Mouse (Mus musculus): ENCODE data around the gene Wdr1.
"Not testable (repeated sequence)": the region's sequence is repeated elsewhere in the genome, so short reads cannot be mapped to it uniquely, and the experiment has no call there.

Wdr1 gene

DNA sequence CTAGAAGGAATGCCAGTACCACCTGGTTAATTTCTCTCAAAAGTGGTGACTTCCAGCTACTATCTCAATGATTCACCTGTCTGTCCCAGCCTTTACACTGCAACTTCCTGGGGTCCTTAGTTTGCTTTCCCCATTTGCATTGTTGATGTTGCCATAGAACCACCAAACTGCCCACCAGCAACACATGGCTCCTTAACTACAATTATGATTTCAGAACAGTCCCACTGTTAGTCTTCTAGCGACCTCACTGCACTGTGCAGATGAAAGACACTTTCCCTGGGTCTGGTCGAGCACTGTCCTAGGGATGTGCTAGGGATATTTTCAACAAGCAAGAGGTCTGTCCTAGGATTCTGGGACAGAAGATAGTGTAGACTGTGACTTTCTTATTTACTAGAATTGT is at the start of gene Wdr1:
TSS of gene Wdr1 (minus strand) at position 101 of the 400 bp plus-strand sequence.
- no peak for DNase-seq (ENCODE audit: extremely low spot score, low read depth, low spot score)

DNA sequence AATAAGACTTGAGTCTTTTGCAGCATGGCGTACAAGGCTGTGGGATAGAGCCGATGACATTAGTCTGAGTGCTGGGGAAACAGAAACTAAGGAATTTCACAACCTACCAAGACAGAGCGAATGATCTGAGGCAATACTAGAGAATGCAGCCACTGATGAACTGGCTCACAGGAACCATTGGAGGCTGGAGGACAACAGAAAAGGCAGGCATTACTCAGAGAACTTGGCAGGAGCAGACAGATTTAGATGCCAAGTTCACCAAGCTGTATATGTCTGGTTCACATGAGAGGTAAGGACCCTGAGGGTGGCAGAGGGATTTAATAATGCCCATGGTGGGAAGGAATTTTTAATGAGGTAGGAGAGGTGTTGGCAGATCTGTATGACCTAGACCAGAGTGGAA is 48.1 kb upstream of the Wdr1 start:
- no peak for DNase-seq (ENCODE audit: extremely low spot score, low read depth, low spot score)

DNA sequence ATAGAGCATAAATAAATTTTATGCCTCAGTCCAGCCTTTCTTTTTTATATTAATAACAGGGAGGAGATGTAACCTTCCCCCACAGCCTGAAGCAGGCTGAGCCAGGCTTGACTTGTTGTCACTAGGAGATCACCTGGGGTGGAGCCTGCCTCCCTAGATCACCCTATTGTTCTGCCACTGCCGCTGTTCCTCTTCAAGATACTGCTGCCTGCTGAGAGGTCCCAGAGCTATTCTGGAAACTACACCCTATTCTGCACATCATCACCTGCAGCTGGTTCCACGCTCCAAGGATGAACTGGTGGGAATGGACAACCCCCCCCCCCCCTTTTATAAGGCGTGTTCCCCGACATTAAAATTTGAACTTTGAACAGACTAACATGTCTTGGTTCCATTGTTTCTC is 45.2 kb upstream of the Wdr1 start:
- DNase-seq (ENCODE audit: extremely low spot score, low read depth, low spot score), result not testable (repeated sequence)

DNA sequence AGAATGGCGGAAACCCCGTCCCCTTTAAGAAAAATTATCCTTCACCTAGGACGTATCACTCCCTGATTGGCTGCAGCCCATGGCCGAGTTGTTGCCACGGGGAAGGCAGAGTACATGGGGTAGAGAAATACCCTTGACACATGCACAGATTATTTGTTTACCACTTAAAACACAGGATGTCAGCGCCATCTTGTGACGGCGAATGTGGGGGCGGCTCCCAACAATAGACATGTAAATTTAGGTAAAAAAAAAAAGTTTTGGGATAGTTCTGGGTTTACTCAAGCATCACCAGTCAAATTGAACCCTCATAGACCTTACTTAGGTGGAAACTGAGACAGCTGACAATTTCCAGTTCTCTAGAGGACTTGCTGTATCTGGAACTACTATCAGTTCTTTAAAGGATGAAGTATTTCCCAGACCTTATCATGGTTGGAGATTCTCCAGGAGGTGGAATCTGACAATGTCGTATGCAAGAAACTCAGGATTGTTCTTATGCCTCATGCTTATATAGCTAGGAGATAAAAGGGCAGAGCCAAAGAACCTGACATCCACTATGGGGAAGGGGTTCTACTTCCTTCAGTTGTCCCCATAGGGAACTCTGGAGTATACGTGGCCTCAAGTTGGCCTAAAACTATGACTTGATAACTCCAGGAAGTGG is 35.8 kb upstream of the Wdr1 start:
- DNase-seq (ENCODE audit: extremely low spot score, low read depth, low spot score), result no peak

GRCm38 (mm10) chr5:38588924-38589323 is 25.9 kb upstream of the Wdr1 start:
- DNase-seq (ENCODE audit: extremely low spot score, low read depth, low spot score), result no peak

GRCm38 (mm10) chr5:38585450-38585849 is 22.4 kb upstream of the Wdr1 start:
- DNase-seq (ENCODE audit: extremely low spot score, low read depth, low spot score), result no peak

DNA sequence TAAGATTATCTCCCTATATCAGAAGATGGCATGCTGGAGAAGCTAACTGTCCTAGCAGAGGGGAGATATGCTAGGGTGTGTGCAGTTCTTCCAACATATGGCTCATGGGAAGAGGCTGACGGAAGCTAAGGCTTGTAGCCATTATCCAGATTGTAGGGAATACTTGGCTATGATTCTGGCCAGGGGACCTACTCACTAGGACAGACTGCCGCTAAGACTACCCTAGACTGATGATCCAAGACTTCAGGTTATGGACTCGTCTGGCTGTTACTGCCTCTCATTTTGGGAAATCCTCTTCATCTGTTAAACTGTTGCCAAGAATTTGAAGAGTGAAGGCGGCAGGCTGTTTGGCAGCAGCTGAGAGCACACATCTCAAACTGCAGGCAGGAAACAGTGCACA is 20.0 kb upstream of the Wdr1 start:
- DNase-seq (ENCODE audit: extremely low spot score, low read depth, low spot score), result no peak

GRCm38 (mm10) chr5:38580703-38581102 is 17.7 kb upstream of the Wdr1 start:
- DNase-seq (ENCODE audit: extremely low spot score, low read depth, low spot score), result no peak

DNA sequence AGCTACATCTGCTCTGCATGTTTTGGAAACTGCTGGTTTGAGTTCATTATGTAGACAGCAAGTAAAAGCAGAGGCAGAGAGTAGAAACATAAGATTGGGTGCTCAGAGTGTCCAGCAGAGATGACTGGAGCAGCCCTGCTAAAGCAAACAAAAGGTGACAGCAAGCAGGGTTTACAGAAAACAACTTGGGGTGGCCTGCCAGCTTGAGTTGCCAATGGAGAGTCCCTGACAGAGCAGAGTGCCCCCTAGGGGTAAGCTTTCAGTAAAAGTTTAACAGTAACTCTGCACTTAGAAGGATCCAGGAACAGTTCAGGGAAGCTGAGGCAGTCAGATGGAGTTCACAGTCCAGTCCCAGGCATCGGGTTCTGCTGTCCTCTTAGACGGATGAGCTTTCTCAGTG is 7.9 kb upstream of the Wdr1 start:
- DNase-seq (ENCODE audit: extremely low spot score, low read depth, low spot score), result no peak

- no peak for DNase-seq (ENCODE audit: extremely low spot score, low read depth, low spot score)
Measured at GRCm38 (mm10) chr5:38568652-38569051, 5.6 kb upstream of the Wdr1 start.

- no peak for DNase-seq (ENCODE audit: extremely low spot score, low read depth, low spot score)
Measured at GRCm38 (mm10) chr5:38564831-38565230, 1.8 kb upstream of the Wdr1 start.

GRCm38 (mm10) chr5:38561426-38562024 is 1.5 kb downstream of the Wdr1 start:
- peak; percentile 70 for DNase-seq (ENCODE audit: extremely low spot score, low read depth, low spot score)

GRCm38 (mm10) chr5:38560586-38561425 is 2.2 kb downstream of the Wdr1 start:
- no peak for DNase-seq (ENCODE audit: extremely low spot score, low read depth, low spot score)

DNA sequence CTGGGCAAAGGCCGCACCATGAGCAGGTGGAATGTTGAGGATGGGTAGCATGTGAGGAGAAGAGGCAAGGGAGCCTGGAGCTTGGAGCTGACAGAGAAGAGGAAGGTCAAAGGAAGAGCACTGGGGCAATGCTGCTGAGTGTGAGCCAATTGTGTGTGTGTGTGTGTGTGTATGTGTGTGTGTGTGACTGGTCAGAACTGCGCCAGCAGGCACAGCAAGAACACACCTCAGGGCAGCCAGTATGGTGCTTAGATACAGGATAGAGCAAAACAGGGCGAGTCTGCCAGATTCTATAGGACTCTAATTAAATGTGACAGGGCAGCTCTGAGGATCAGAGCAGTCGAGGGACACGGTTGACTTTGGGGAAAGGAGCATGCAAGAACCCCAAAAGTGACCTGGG is 4.2 kb downstream of the Wdr1 start:
- DNase-seq (ENCODE audit: extremely low spot score, low read depth, low spot score), result no peak

DNA sequence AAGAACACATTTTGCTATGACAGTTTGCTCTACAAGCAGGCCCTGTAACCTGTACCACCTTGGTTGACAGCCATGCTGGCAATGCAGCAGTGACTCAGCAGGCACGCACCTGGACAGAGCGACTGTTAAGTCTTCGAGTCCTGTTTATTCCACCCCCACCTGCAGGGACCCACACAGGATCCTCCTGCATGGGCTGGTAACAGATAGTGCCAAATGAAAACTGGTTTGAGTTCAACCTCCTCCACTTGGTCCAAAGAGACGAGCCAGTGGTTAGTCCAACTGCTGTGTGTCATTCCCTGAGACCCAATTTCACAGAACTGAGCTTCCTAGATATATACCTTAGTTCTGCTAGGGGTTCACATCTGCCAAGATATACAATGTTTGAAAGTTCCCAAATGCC is 5.2 kb downstream of the Wdr1 start:
- DNase-seq (ENCODE audit: extremely low spot score, low read depth, low spot score), result no peak

GRCm38 (mm10) chr5:38556406-38556805 is 6.6 kb downstream of the Wdr1 start:
- no peak for DNase-seq (ENCODE audit: extremely low spot score, low read depth, low spot score)

DNA sequence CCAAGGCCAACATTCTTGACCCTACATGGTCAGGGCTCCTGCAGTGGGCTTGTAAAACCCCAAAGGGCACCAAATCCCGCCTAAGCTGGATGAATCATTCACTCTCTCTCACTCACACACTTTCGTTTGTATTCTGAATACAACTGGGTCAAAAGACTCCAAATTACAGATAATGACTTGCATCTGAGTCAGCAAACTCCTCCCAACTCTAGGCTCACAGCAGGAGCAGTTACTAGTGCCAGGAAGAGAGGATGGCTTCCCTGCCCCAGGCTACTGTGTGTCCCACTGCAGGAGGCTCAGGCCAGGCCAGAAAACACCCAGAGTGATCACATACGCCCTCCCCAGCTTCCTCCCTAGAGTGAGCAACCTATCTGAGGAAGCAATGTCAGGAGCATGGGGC is 9.1 kb downstream of the Wdr1 start:
- no peak for DNase-seq (ENCODE audit: extremely low spot score, low read depth, low spot score)

GRCm38 (mm10) chr5:38553491-38553890 is 9.5 kb downstream of the Wdr1 start:
- no peak for DNase-seq (ENCODE audit: extremely low spot score, low read depth, low spot score)

DNA sequence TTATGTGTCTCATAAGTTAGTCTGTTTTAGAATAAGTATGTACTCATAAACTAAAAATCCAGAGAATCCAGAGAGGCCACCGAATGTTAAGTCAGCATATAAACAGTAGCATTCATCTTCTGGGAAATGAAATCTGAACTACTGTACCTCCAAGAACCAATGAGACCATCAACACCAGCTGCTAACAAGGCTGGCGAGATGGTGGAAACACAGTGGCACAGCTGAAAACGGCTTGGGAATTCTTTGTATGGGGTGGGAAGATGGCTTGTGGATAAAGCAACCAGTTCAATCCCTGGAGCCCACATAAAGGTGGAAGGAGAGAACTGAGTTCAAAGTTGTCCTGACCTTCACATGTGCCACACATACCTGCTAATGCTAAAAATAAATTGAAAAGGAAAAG is 10.4 kb downstream of the Wdr1 start:
- DNase-seq (ENCODE audit: extremely low spot score, low read depth, low spot score), result no peak

GRCm38 (mm10) chr5:38550221-38550768 is 12.7 kb downstream of the Wdr1 start:
- DNase-seq (ENCODE audit: extremely low spot score, low read depth, low spot score), result no peak

DNA sequence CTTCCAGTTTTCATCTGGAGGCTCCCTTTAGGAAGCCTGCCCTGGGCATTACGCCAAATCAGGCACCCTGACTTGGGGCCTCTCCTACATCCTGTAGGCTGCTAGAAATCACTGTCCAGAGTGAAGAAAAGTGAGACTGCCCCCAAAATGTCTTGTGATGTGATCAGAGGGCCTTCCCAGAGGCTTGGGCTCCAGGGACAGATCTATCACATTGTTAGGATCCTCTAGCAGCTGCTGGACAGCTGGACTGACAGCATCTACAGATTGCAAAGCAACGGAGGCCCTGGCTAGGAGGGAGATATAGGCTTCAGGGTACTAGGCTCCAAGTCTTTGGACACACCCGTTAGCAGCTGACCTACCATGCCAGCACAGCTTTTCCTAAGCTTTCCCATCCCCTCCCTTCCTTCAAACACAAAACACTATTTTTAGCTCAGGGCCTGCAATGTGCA is 13.5 kb downstream of the Wdr1 start:
- DNase-seq (ENCODE audit: extremely low spot score, low read depth, low spot score), result no peak

DNA sequence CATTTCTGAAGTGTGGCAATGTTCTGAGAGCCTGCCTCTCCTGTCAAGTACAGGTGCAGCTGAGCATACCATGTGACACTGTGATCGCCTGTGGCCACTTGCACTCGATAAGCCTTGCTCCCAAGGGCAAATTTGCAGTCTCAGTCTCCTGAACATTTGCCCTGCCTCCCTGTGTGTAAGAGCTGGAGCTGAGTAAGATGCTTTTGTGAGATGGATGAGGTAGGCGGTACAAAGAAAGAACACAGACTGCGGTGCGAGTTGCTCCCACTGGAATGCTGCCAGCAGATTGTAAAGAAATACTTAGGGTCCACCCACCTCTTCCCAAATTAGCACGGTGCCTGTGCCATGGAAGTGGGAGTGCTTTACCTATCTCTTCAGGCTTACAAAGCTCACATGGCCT is 15.6 kb downstream of the Wdr1 start:
- no peak for DNase-seq (ENCODE audit: extremely low spot score, low read depth, low spot score)

Measured in hindlimb bud, embryonic 11.5 days (tissue).